18 mouse cellular contexts compared by ENCODE assay signal in genomic region chr1:84872105-84872504, GRCm38 (mm10). TPM values are rescaled to one million over a fixed set of nuclear protein-coding genes. Genes with fewer than 3 reads are reported as not detected.
DNase-seq lines count a peak whose midpoint lies in the region; ATAC-seq and TF ChIP-seq lines count a peak whose summit lies in the region.
"Had no signal": no experiment of that assay in that cellular context is flagged by ENCODE, and none has a peak within 500 bp of the region (broad histone marks: within the 10 kb centered on the region; RNA-seq: fewer than 3 reads in every experiment).

No protein-coding gene starts in this region.

- H3K4me1 ChIP-seq in E14TG2a.4 (replicated peaks; ENCODE audit: low read depth, low read length): peaks cover 84% of the 10 kb centered on the region
- no peaks in the 10 kb centered on the region for H3K4me1 ChIP-seq in intestine, embryonic 15.5 days (replicated peaks)
- H3K4me1 ChIP-seq in kidney, postnatal 0 days (replicated peaks; ENCODE audit: insufficient read depth, low read length): no peaks in the 10 kb centered on the region
- peaks cover 22% of the 10 kb centered on the region for H3K4me1 ChIP-seq in liver, embryonic 13.5 days (replicated peaks)
- H3K4me1 ChIP-seq: forebrain, embryonic 13.5 days; hindbrain, embryonic 12.5 days; limb, embryonic 10.5 days; lung, embryonic 15.5 days; neural tube, embryonic 13.5 days had no signal

- H3K27me3 ChIP-seq in E14TG2a.4 (ENCODE audit: insufficient read depth, low read length): no peaks in the 10 kb centered on the region
- H3K27me3 ChIP-seq in intestine, embryonic 15.5 days (replicated peaks): no peaks in the 10 kb centered on the region
- H3K27me3 ChIP-seq in kidney, postnatal 0 days (ENCODE audit: insufficient read depth, low read length): no peaks in the 10 kb centered on the region
- H3K27me3 ChIP-seq in liver, embryonic 13.5 days: no peaks in the 10 kb centered on the region
- H3K27me3 ChIP-seq: embryonic facial prominence, embryonic 15.5 days; forebrain, embryonic 13.5 days; hindbrain, embryonic 12.5 days; lung, embryonic 15.5 days; neural tube, embryonic 13.5 days had no signal

- no peak overlapping the region for H3K9ac ChIP-seq in intestine, embryonic 15.5 days
- no peak overlapping the region for H3K9ac ChIP-seq in kidney, postnatal 0 days (ENCODE audit: low read depth, low read length)
- H3K9ac ChIP-seq in liver, embryonic 13.5 days: no peak overlapping the region
- H3K9ac ChIP-seq: embryonic facial prominence, embryonic 15.5 days; forebrain, embryonic 13.5 days; hindbrain, embryonic 12.5 days; lung, embryonic 15.5 days; neural tube, embryonic 13.5 days had no signal

- H3K36me3 ChIP-seq in E14TG2a.4 (ENCODE audit: insufficient read depth, low read length): no peaks in the 10 kb centered on the region
- H3K36me3 ChIP-seq in intestine, embryonic 15.5 days: no peaks in the 10 kb centered on the region
- H3K36me3 ChIP-seq in kidney, postnatal 0 days (ENCODE audit: insufficient read depth, low read length): no peaks in the 10 kb centered on the region
- H3K36me3 ChIP-seq in liver, embryonic 13.5 days: no peaks in the 10 kb centered on the region
- H3K36me3 ChIP-seq: embryonic facial prominence, embryonic 15.5 days; G1E; hindbrain, embryonic 12.5 days; limb, embryonic 10.5 days; lung, embryonic 15.5 days; neural tube, embryonic 13.5 days had no signal

- H3K4me3 ChIP-seq in E14TG2a.4 (replicated peaks; ENCODE audit: low read length): peak overlapping the region; percentile 32
- no peak overlapping the region for H3K4me3 ChIP-seq in intestine, embryonic 15.5 days (replicated peaks)
- no peak overlapping the region for H3K4me3 ChIP-seq in kidney, postnatal 0 days (replicated peaks; ENCODE audit: low read depth, low read length)
- H3K4me3 ChIP-seq in liver, embryonic 13.5 days (replicated peaks): no peak overlapping the region
- H3K4me3 ChIP-seq: embryonic facial prominence, embryonic 15.5 days; forebrain, embryonic 13.5 days; gastrocnemius, adult 2 months; hindbrain, embryonic 12.5 days; limb, embryonic 10.5 days; lung, embryonic 15.5 days; neural tube, embryonic 13.5 days had no signal

- H3K9me3 ChIP-seq in E14TG2a.4 (ENCODE audit: low read length): no peaks in the 10 kb centered on the region
- no peaks in the 10 kb centered on the region for H3K9me3 ChIP-seq in intestine, embryonic 15.5 days
- H3K9me3 ChIP-seq in kidney, postnatal 0 days (replicated peaks; ENCODE audit: low read length): no peaks in the 10 kb centered on the region
- H3K9me3 ChIP-seq in liver, embryonic 13.5 days (replicated peaks): no peaks in the 10 kb centered on the region
- H3K9me3 ChIP-seq: embryonic facial prominence, embryonic 15.5 days; forebrain, embryonic 13.5 days; G1E; hindbrain, embryonic 12.5 days; limb, embryonic 10.5 days; lung, embryonic 15.5 days; neural tube, embryonic 13.5 days had no signal

- DNase-seq in kidney, postnatal 0 days (ENCODE audit: low spot score): no peak
- DNase-seq in liver, embryonic 13.5 days: no peak
- no peak for DNase-seq in urinary bladder, adult 2 months (ENCODE audit: low spot score)
- DNase-seq in layer of hippocampus, adult 9-10 months (ENCODE audit: low spot score): no peak
- no peak for DNase-seq in thymus, postnatal 36 days
- DNase-seq: adrenal gland, postnatal 10 days; cerebellum, adult 9-10 months; gastrocnemius, adult 2 months; right cerebral cortex, postnatal 4 days had no signal

- no peak overlapping the region for H3K4me2 ChIP-seq in intestine, embryonic 15.5 days (replicated peaks)
- H3K4me2 ChIP-seq in kidney, postnatal 0 days (ENCODE audit: low read length): no peak overlapping the region
- no peak overlapping the region for H3K4me2 ChIP-seq in liver, embryonic 13.5 days
- H3K4me2 ChIP-seq: embryonic facial prominence, embryonic 15.5 days; forebrain, embryonic 13.5 days; hindbrain, embryonic 12.5 days; lung, embryonic 15.5 days; neural tube, embryonic 13.5 days had no signal

- 23% methylated on average over 3 of the region's 3 CpGs for WGBS in intestine, embryonic 15.5 days
- whole genome bisulfite sequencing in kidney, postnatal 0 days: 22% methylated on average over 3 of the region's 3 CpGs
- 56% methylated on average over 3 of the region's 3 CpGs for WGBS in liver, embryonic 13.5 days (ENCODE audit: insufficient replicate concordance)

- H3K27ac ChIP-seq in intestine, embryonic 15.5 days: no peak overlapping the region
- peak overlapping the region; percentile 70 for H3K27ac ChIP-seq in kidney, postnatal 0 days
- peak overlapping the region; percentile 68 for H3K27ac ChIP-seq in liver, embryonic 13.5 days
- H3K27ac ChIP-seq: embryonic facial prominence, embryonic 15.5 days; forebrain, embryonic 13.5 days; gastrocnemius, adult 2 months; hindbrain, embryonic 12.5 days; limb, embryonic 10.5 days; lung, embryonic 15.5 days; neural tube, embryonic 13.5 days had no signal

- peak; percentile 41; the same call in 1 of the 2 replicates for ATAC-seq in intestine, embryonic 15.5 days
- peak; percentile 79 for ATAC-seq in kidney, postnatal 0 days (replicated peaks; ENCODE audit: low FRiP score, low read depth)
- ATAC-seq in liver, embryonic 13.5 days (ENCODE audit: low read depth): no peak; the same call in 1 of the 2 replicates
- ATAC-seq: forebrain, embryonic 13.5 days had no signal

- TF ChIP-seq CTCF in E14TG2a.4 (conservative IDR thresholded peaks at IDR 0.05; ENCODE audit: low read length): no peak
- TF ChIP-seq CTCF in kidney, postnatal 0 days (IDR thresholded peaks at IDR 0.05; ENCODE audit: low read depth): no peak

RNA-seq across cellular contexts. Expression of gene Trip12, which starts 31.8 kb away (rescaled TPM):
- polyA plus RNA-seq in intestine, embryonic 15.5 days (2015; fragmentation: Nextera tagmentation; extraction: Ambion mirVana): 48.9 and 54.2 TPM in 2 replicates
- 36.8 and 36.9 TPM in 2 replicates for polyA plus RNA-seq in kidney, postnatal 0 days (2015; fragmentation: Nextera tagmentation; extraction: Ambion mirVana)
- polyA plus RNA-seq in liver, embryonic 13.5 days (2015; fragmentation: Nextera tagmentation; extraction: Ambion mirVana): 29.6 and 48.1 TPM in 2 replicates
- polyA plus RNA-seq in urinary bladder, adult 2 months (2012; rRNA removed): 84.8 and 90.2 TPM in 2 replicates

RNA-seq across cellular contexts. Expression of gene Fbxo36, which starts 32.5 kb away (rescaled TPM):
- 12.3 and 14.9 TPM in 2 replicates for polyA plus RNA-seq in intestine, embryonic 15.5 days (2015; fragmentation: Nextera tagmentation; extraction: Ambion mirVana)
- 17.9 and 19.9 TPM in 2 replicates for polyA plus RNA-seq in kidney, postnatal 0 days (2015; fragmentation: Nextera tagmentation; extraction: Ambion mirVana)
- polyA plus RNA-seq in liver, embryonic 13.5 days (2015; fragmentation: Nextera tagmentation; extraction: Ambion mirVana): 8.1 and 8.6 TPM in 2 replicates
- 11.6 and 17.0 TPM in 2 replicates for polyA plus RNA-seq in urinary bladder, adult 2 months (2012; rRNA removed)
